In genomic region chr2:166719930-166720305, GRCm38 (mm10) we compare ENCODE assay signal across 22 mouse cellular contexts. TPM values are rescaled to one million over a fixed set of nuclear protein-coding genes. Genes with fewer than 3 reads are reported as not detected.
DNase-seq lines count a peak whose midpoint lies in the region; ATAC-seq and TF ChIP-seq lines count a peak whose summit lies in the region.
"Had no signal": no experiment of that assay in that cellular context is flagged by ENCODE, and none has a peak within 500 bp of the region (broad histone marks: within the 10 kb centered on the region; RNA-seq: fewer than 3 reads in every experiment).

No protein-coding gene starts in this region.

- H3K9ac ChIP-seq in MEL (ENCODE audit: control insufficient read depth, low read depth, low read length, poor library complexity, severe bottlenecking) = no peak overlapping the region
- H3K9ac ChIP-seq: embryonic facial prominence, embryonic 12.5 days; heart, embryonic 12.5 days; hindbrain, embryonic 15.5 days had no signal

- H3K4me3 ChIP-seq in MEL (ENCODE audit: control insufficient read depth in 1 of 2, insufficient read depth in 1 of 2, low read depth in 2 of 2, low read length in 2 of 2) = no peak overlapping the region
- H3K4me3 ChIP-seq: embryonic facial prominence, embryonic 12.5 days; forebrain, embryonic 10.5 days; gastrocnemius, adult 2 months; heart, adult 2 months; heart, embryonic 12.5 days; hindbrain, embryonic 10.5 days; hindbrain, embryonic 15.5 days had no signal

- H3K27me3 ChIP-seq in MEL (ENCODE audit: control insufficient read depth in 1 of 2, insufficient read depth in 2 of 2, low read length in 2 of 2) = no peaks in the 10 kb centered on the region
- H3K27me3 ChIP-seq: embryonic facial prominence, embryonic 12.5 days had no signal

- no peaks in the 10 kb centered on the region for H3K79me2 ChIP-seq in MEL (ENCODE audit: control insufficient read depth, insufficient read depth, low read length, poor library complexity)

- no peak overlapping the region; the same call in 1 of the 2 replicates for H3K27ac ChIP-seq in MEL (ENCODE audit: control insufficient read depth, low read depth, low read length)
- H3K27ac ChIP-seq: embryonic facial prominence, embryonic 12.5 days; forebrain, embryonic 10.5 days; gastrocnemius, adult 2 months; heart, adult 2 months; hindbrain, embryonic 10.5 days; hindbrain, embryonic 15.5 days had no signal

- intact Hi-C loops in gastrocnemius, postnatal 36 days (cut with DNase I) = no loop called here

- no peak for TF ChIP-seq CTCF in MEL (IDR thresholded peaks at IDR 0.05 in 2 of 3, conservative IDR thresholded peaks at IDR 0.05 in 1 of 3; ENCODE audit: control insufficient read depth in 1 of 3, insufficient read depth in 1 of 3, low read depth in 2 of 3, low read length in 3 of 3, poor library complexity in 1 of 3, severe bottlenecking in 1 of 3)

- peak; percentile 19 for ATAC-seq in CD4-positive, CD25-positive, alpha-beta regulatory T cell, adult 4 months
- ATAC-seq: forebrain, embryonic 14.5 days; intestine, embryonic 16.5 days had no signal

- no peaks in the 10 kb centered on the region for H3K9me3 ChIP-seq in MEL (replicated peaks; ENCODE audit: insufficient read depth, low read length)
- H3K9me3 ChIP-seq: embryonic facial prominence, embryonic 12.5 days; forebrain, embryonic 10.5 days; G1E; heart, embryonic 12.5 days; hindbrain, embryonic 10.5 days; hindbrain, embryonic 15.5 days had no signal

- DNase-seq in heart, adult 11 months = peak; percentile 88
- no peak for DNase-seq in heart, adult 9 months (ENCODE audit: low spot score in 2 of 2)
- DNase-seq in MEL (ENCODE audit: low read depth, low spot score) = no peak
- peak; percentile 11 for DNase-seq in naive thymus-derived CD4-positive, alpha-beta T cell, adult 2 months (ENCODE audit: low read depth)
- no peak for DNase-seq in gastrocnemius, postnatal 36 days
- DNase-seq in gastrocnemius, postnatal 25 days = no peak
- DNase-seq: adrenal gland, adult 8-10 months; adrenal gland, postnatal 36 days; cerebellum, adult 8-10 months; cerebellum, postnatal 14 days; embryo, embryonic 11 days; gastrocnemius, adult 2 months; heart, adult 2 months had no signal

- no peak for TF ChIP-seq POLR2A in MEL (IDR thresholded peaks at IDR 0.05; ENCODE audit: control insufficient read depth in 1 of 2, insufficient read depth in 1 of 2, low read depth in 1 of 2, low read length in 2 of 2, poor library complexity in 1 of 2)

- peaks cover 7 to 22% of the 10 kb centered on the region in 2 experiments for H3K4me1 ChIP-seq in MEL (ENCODE audit: control insufficient read depth in 1 of 2, insufficient read depth in 2 of 2, low read length in 2 of 2)
- H3K4me1 ChIP-seq: embryonic facial prominence, embryonic 12.5 days; hindbrain, embryonic 15.5 days had no signal

- TF ChIP-seq EP300 in MEL (IDR thresholded peaks at IDR 0.05; ENCODE audit: low read depth in 1 of 2, low read length in 2 of 2) = no peak

- no peak for TF ChIP-seq RAD21 in MEL (IDR thresholded peaks at IDR 0.05; ENCODE audit: low read depth, low read length)

- peaks cover 0 to 9% of the 10 kb centered on the region in 2 experiments; a peak in 2 of 4 replicates for H3K36me3 ChIP-seq in MEL (ENCODE audit: control insufficient read depth in 1 of 2, insufficient read depth in 2 of 2, low read length in 2 of 2)
- H3K36me3 ChIP-seq: embryonic facial prominence, embryonic 12.5 days; forebrain, embryonic 10.5 days; G1E; heart, embryonic 12.5 days; hindbrain, embryonic 10.5 days; hindbrain, embryonic 15.5 days had no signal

TF ChIP-seq in MEL, 35 proteins besides CTCF, POLR2A, EP300 and RAD21:
- TF ChIP-seq CHD2 (IDR thresholded peaks at IDR 0.05; ENCODE audit: low read length) (no peak), MYC (IDR thresholded peaks at IDR 0.05; ENCODE audit: low read depth, low read length) (0 out of 2 replicates have a peak, but pooled peaks have one; percentile 1)
TF ChIP-seq in MEL: peak in this region for 1.

RNA-seq across cellular contexts. Expression of gene Prex1, which starts 6.3 kb away (rescaled TPM):
- 10 to 100 TPM; 25.0 to 25.2 TPM for polyA plus RNA-seq in CD4-positive, CD25-positive, alpha-beta regulatory T cell, adult 4 months (2017; shearing (Covaris generic))
- total RNA-seq in MEL (2012; rRNA removed) = 8.0 and 8.5 TPM in 2 replicates
- polyA plus RNA-seq in MEL (2012; ENCODE audit: insufficient read depth in 1 of 2, insufficient read length in 2 of 2, low read depth in 1 of 2, low replicate concordance in 2 of 2, missing spikeins in 1 of 2) = 10 to 100 TPM; 15.8 to 33.1 TPM
- 1 to 10 TPM; 3.7 to 5.0 TPM for total RNA-seq in gastrocnemius, postnatal 36 days (2021)
- 1 to 10 TPM; 5.4 to 7.6 TPM for total RNA-seq in gastrocnemius, postnatal 25 days (2021)

Comparison
In these comparisons a context has a peak if more than half of its experiments do, and no peak if none do; other contexts are left out.
1. DNase-seq: peak in heart, adult 11 months (single experiment) and naive thymus-derived CD4-positive, alpha-beta T cell, adult 2 months (single experiment); none in heart, adult 9 months (0 of 2), MEL (single experiment), gastrocnemius, postnatal 36 days (0 of 2) and gastrocnemius, postnatal 25 days (single experiment).